Comparison of ENCODE assay signal across 8 mouse cellular contexts in genomic region chr8:70765838-70766570, GRCm38 (mm10). TPM values are rescaled to one million over a fixed set of nuclear protein-coding genes. Genes with fewer than 3 reads are reported as not detected.
A peak's percentile ranks its signal among the peaks of the same experiment; 100 is the strongest.
DNase-seq lines count a peak whose midpoint lies in the region; ATAC-seq and TF ChIP-seq lines count a peak whose summit lies in the region.

No protein-coding gene starts in this region.

- H3K9me3 ChIP-seq in intestine, postnatal 0 days (ENCODE audit: control insufficient read depth) = no peaks in the 10 kb centered on the region

- peak overlapping the region; percentile 45 for H3K9ac ChIP-seq in intestine, postnatal 0 days (ENCODE audit: low read depth, low read length)

- no peak for TF ChIP-seq CTCF in embryonic fibroblast, embryonic 13.5 days (IDR thresholded peaks at IDR 0.05; ENCODE audit: borderline replicate concordance, insufficient read depth, low read length)
- TF ChIP-seq CTCF in intestine, postnatal 0 days (IDR thresholded peaks at IDR 0.05; ENCODE audit: low read depth) = no peak

- H3K27me3 ChIP-seq in intestine, postnatal 0 days (replicated peaks; ENCODE audit: control insufficient read depth, insufficient read depth, low read length) = no peaks in the 10 kb centered on the region

- ATAC-seq in intestine, postnatal 0 days = no peak

- 2% methylated on average over 34 of the region's 34 CpGs for WGBS in intestine, postnatal 0 days

- peak overlapping the region; percentile 29 for H3K27ac ChIP-seq in embryonic fibroblast, embryonic 13.5 days (ENCODE audit: insufficient read depth, low read length)
- H3K27ac ChIP-seq in intestine, postnatal 0 days (ENCODE audit: low read depth, low read length) = peak overlapping the region; percentile 96; the same call in 1 of the 2 replicates

- H3K4me3 ChIP-seq in embryonic fibroblast, embryonic 13.5 days (ENCODE audit: insufficient read depth, low read length) = peak overlapping the region; percentile 53
- peak overlapping the region; percentile 53 for H3K4me3 ChIP-seq in intestine, postnatal 0 days (ENCODE audit: low read depth, low read length)

- peak; percentile 58 for TF ChIP-seq POLR2A in embryonic fibroblast, embryonic 13.5 days (IDR thresholded peaks at IDR 0.05; ENCODE audit: low read depth, low read length)

- peak; percentile 71 for DNase-seq in 3134 (ENCODE audit: extremely low read depth, insufficient read length, low spot score)
- peak; percentile 57 to 64 for DNase-seq in CD8-positive naive resting alpha-beta T cell, adult 2 months (ENCODE audit: low read depth in 2 of 2, low spot score in 2 of 2)
- peak; percentile 67 for DNase-seq in lung, postnatal 25 days (ENCODE audit: low spot score)
- peak; percentile 54 to 73 for DNase-seq in spleen, postnatal 14 days (ENCODE audit: low spot score in 2 of 2)
- no peak for DNase-seq in right cerebral cortex, adult 18-20 months
- DNase-seq in frontal cortex, postnatal 36 days (ENCODE audit: low spot score in 2 of 2) = no peak

- peaks cover 42% of the 10 kb centered on the region for H3K36me3 ChIP-seq in intestine, postnatal 0 days (ENCODE audit: control insufficient read depth, insufficient read depth)

- peak overlapping the region; percentile 78 for H3K4me2 ChIP-seq in intestine, postnatal 0 days (replicated peaks; ENCODE audit: low read depth)

- peaks cover 2% of the 10 kb centered on the region; the same call in 1 of the 2 replicates for H3K4me1 ChIP-seq in embryonic fibroblast, embryonic 13.5 days (ENCODE audit: control insufficient read depth, insufficient read depth, low read length)
- 0 out of 2 replicates have a peak, but pooled peaks cover 6% of the 10 kb centered on the region for H3K4me1 ChIP-seq in intestine, postnatal 0 days (replicated peaks; ENCODE audit: control insufficient read depth, insufficient read depth, low read length)

RNA-seq across cellular contexts. Expression of gene Mpv17l2, which starts 5.3 kb away (rescaled TPM):
- 29.1 and 32.6 TPM in 2 replicates for polyA plus RNA-seq in embryonic fibroblast, embryonic 13.5 days (2011; ENCODE audit: insufficient read length, low read depth, missing spikeins)
- 76.3 and 80.6 TPM in 2 replicates for polyA plus RNA-seq in intestine, postnatal 0 days (2015; fragmentation: Nextera tagmentation; extraction: Ambion mirVana)

RNA-seq across cellular contexts. Expression of gene Pik3r2, which starts 10.5 kb away (rescaled TPM):
- polyA plus RNA-seq in embryonic fibroblast, embryonic 13.5 days (2011; ENCODE audit: insufficient read length, low read depth, missing spikeins) = 42.8 and 43.5 TPM in 2 replicates
- 37.4 and 41.0 TPM in 2 replicates for polyA plus RNA-seq in intestine, postnatal 0 days (2015; fragmentation: Nextera tagmentation; extraction: Ambion mirVana)

RNA-seq across cellular contexts. Expression of gene Rab3a, which starts 11.5 kb away (rescaled TPM):
- 8.6 and 10.2 TPM in 2 replicates for polyA plus RNA-seq in embryonic fibroblast, embryonic 13.5 days (2011; ENCODE audit: insufficient read length, low read depth, missing spikeins)
- 18.8 and 19.5 TPM in 2 replicates for polyA plus RNA-seq in intestine, postnatal 0 days (2015; fragmentation: Nextera tagmentation; extraction: Ambion mirVana)

RNA-seq across cellular contexts. Expression of gene Mast3, which starts 38.9 kb away (rescaled TPM):
- 12.6 and 13.1 TPM in 2 replicates for polyA plus RNA-seq in embryonic fibroblast, embryonic 13.5 days (2011; ENCODE audit: insufficient read length, low read depth, missing spikeins)
- polyA plus RNA-seq in intestine, postnatal 0 days (2015; fragmentation: Nextera tagmentation; extraction: Ambion mirVana) = 4.4 and 7.2 TPM in 2 replicates

RNA-seq across cellular contexts. Expression of gene Il12rb1, which starts 42.2 kb away (rescaled TPM):
- 1.1 TPM in 1 of 2 replicates, not detected in the other for polyA plus RNA-seq in embryonic fibroblast, embryonic 13.5 days (2011; ENCODE audit: insufficient read length, low read depth, missing spikeins)
- polyA plus RNA-seq in intestine, postnatal 0 days (2015; fragmentation: Nextera tagmentation; extraction: Ambion mirVana) = 0.29 and 0.31 TPM in 2 replicates

Comparison
In these comparisons a context has a peak if more than half of its experiments do, and no peak if none do; other contexts are left out.
1. DNase-seq: peak in 3134 (single experiment), CD8-positive naive resting alpha-beta T cell, adult 2 months (2 of 2), lung, postnatal 25 days (single experiment) and spleen, postnatal 14 days (2 of 2); none in right cerebral cortex, adult 18-20 months (single experiment) and frontal cortex, postnatal 36 days (0 of 2).